Mouse (Mus musculus) heart, adult 2 months (tissue): Measurements from ENCODE around the gene Vmn1r183. TPM values are rescaled to one million over a fixed set of nuclear protein-coding genes. Genes with fewer than 3 reads are reported as not detected.

Source experiments
- DNase-seq, 2 experiments: peaks; one replicate each; pipeline ENCODE4 v3.0.0; 2021
- H3K27ac ChIP-seq: fragments of 200-600 bp; 2 replicates; pipeline ENCODE4 v1.8.1; 2022
- H3K27me3 ChIP-seq: fragments of 200-500 bp; 2 replicates; pipeline ENCODE4 v1.6.1; 2012; ENCODE audit warnings: mild to moderate bottlenecking, low read length, inconsistent platforms, mixed read lengths; ENCODE audit not compliant: control insufficient read depth, insufficient read depth
- H3K36me3 ChIP-seq: fragments of 200-500 bp; 2 replicates; pipeline ENCODE4 v1.6.1; 2012; ENCODE audit warnings: low read length, inconsistent platforms; ENCODE audit not compliant: control insufficient read depth, insufficient read depth
- H3K4me1 ChIP-seq: fragments of 200-500 bp; 2 replicates; pipeline ENCODE4 v1.6.1; 2011; ENCODE audit warnings: low read length; ENCODE audit not compliant: control insufficient read depth, insufficient read depth
- H3K4me3 ChIP-seq: fragments of 200-600 bp; 2 replicates; pipeline ENCODE4 v1.8.1; 2022
- H3K79me2 ChIP-seq: fragments of 200-500 bp; replicated peaks from 2 replicates; pipeline ENCODE4 v1.6.1; 2012; ENCODE audit warnings: mild to moderate bottlenecking, inconsistent platforms, low read length, moderate library complexity, mixed read lengths; ENCODE audit not compliant: control insufficient read depth, insufficient read depth
- H3K9ac ChIP-seq: fragments of 200-500 bp; 2 replicates; pipeline ENCODE4 v1.6.1; 2012; ENCODE audit warnings: low read depth, mild to moderate bottlenecking, control low read depth, inconsistent platforms, low read length, mixed read lengths
- CTCF ChIP-seq: fragments of 200-600 bp; IDR thresholded peaks from 2 replicates; pipeline ENCODE4 v1.8.1; 2022; ENCODE audit warnings: antibody characterized with exemption, mild to moderate bottlenecking, moderate library complexity
- EP300 ChIP-seq: fragments of 200-500 bp; IDR thresholded peaks from 2 replicates; pipeline ENCODE4 v1.6.1; 2011; ENCODE audit warnings: low read depth, low read length, control low read depth; ENCODE audit not compliant: insufficient read depth
- POLR2A ChIP-seq: fragments of 200-500 bp; IDR thresholded peaks from 2 replicates; pipeline ENCODE4 v1.6.1; 2011; ENCODE audit warnings: mild to moderate bottlenecking, low read depth, low read length, control low read depth; ENCODE audit not compliant: insufficient read depth
- WGBS: fragments of 180-500 bp; shearing (Covaris S2); methylation state at CpG from one replicate; pipeline ENCODE4 v1.1.7; 2018; 5-methylcytosine and 5-hydroxymethylcytosine counted together
- intact Hi-C: fragments of 180-260 bp; cut with DNase I; formaldehyde crosslinking; loops from one replicate; pipeline ENCODE4 v1.15.1; 2025
- polyA plus RNA-seq: library from polyadenylated mRNA; depleted of rRNA; stranded (reverse); fragments of >200 nt; gene quantifications from 2 replicates; pipeline ENCODE4 v1.2.3, GENCODE M21; 2012; rRNA removed
- total RNA-seq, 2 experiments: library from RNA; stranded (reverse); gene quantifications; 2 replicates each; pipeline ENCODE4 v1.2.3; 2021

Gene Vmn1r183
- total and polyA plus RNA-seq, 3 experiments = not detected

DNA sequence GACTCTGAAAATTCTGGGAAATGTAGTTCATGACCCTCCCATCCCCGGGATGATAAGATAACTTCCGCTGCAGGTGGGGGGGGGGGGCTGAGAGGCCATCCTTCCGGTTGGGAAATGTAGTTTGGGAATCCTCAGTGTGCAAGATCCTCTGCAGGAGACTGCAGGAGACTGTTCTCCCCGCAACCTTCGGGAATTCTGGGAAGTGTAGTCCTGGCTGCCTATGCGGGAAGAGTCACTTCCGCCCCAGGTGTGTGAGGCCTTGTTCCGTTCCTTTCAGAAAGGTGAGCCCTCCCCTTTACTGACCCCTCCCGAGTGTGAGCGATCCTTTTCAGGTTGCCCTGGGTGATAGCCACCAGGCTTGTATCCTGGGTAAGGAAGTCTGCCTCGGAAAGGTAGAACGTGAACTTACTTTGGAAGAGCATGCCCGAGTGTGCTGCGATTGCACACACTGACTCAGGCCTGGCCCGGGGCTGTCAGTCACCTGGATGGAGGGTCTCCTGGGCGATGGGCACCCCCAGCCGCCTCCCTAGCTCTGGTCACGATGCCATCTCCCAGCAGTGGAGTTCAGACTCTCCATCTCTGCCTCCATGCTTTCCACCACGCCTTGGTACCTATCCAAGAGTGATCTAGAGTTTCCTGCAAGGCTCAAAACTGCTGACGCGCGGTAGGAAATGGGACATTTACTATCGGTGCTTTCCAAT, 59.3 kb downstream of the Vmn1r183 start, which contains the start of gene Zfp112:
Gene Zfp112, plus strand, starts transcription at position 159 of the 701 bp plus-strand sequence.
- Histone ChIP-seq H3K27me3 (no peaks in the 10 kb centered on the region), H3K36me3 (no peaks in the 10 kb centered on the region), H3K4me1 (no peaks in the 10 kb centered on the region; the same call in 1 of the 2 replicates), H3K79me2 (no peaks in the 10 kb centered on the region), H3K27ac (peak within 1 kb of the TSS; percentile 84), H3K4me3 (peak within 1 kb of the TSS; percentile 89), H3K9ac (peak within 1 kb of the TSS; percentile 84)
- intact Hi-C loops = loop anchor here (1.0 to 5.0 kb wide), 3 partner anchors 22 to 142 kb away; partner anchors contain the start of genes Zfp108 and Zfp235
- peak; percentile 76 to 86 for DNase-seq
- under 1% methylated on average over 23 of the region's 23 CpGs for WGBS
- TF ChIP-seq CTCF = no peak
- TF ChIP-seq EP300 = no peak; the same call in 1 of the 2 replicates
- peak; percentile 30; the same call in 1 of the 2 replicates for TF ChIP-seq POLR2A

DNA sequence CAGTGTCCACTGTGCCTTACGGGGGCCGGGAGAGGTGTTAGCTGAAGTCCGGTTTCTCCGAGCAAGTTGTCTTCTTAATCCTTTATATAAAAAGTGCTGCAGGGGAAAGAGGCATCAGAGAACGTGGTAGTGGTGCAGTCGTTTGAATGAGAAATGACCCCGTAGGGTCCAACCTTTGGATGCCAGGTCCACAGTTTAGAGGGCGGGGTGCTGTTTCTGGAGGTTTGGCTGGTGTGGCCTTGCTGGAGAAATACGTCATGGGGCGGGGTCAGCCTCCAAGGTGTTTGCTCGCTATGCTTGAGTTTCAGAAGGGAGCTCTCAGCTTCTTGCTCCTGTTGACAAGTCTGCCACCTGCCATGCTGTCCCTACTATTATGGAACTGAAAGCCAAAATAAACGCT, 59.9 kb downstream of the Vmn1r183 start:
- TF ChIP-seq POLR2A (no peak), CTCF (no peak), EP300 (no peak)
- 10% methylated on average over 12 of the region's 12 CpGs for WGBS
- H3K79me2 ChIP-seq = no peaks in the 10 kb centered on the region
- H3K9ac ChIP-seq = peak overlapping the region; percentile 77
- no peaks in the 10 kb centered on the region for H3K36me3 ChIP-seq
- peak overlapping the region; percentile 84 for H3K27ac ChIP-seq
- peak; percentile 45 to 57 for DNase-seq
- intact Hi-C loops = loop anchor here (5.0 kb wide), 1 partner anchor 94 kb away; no protein-coding TSS in a partner anchor
- no peaks in the 10 kb centered on the region; the same call in 1 of the 2 replicates for H3K4me1 ChIP-seq
- no peaks in the 10 kb centered on the region for H3K27me3 ChIP-seq
- peak overlapping the region; percentile 89 for H3K4me3 ChIP-seq

Other genes starting within 250 kb of the Vmn1r183 start
- gene Vmn1r175, start 242.6 kb upstream of the Vmn1r183 start, total RNA-seq = not detected
- gene Vmn1r175, start 242.6 kb upstream of the Vmn1r183 start, polyA plus RNA-seq = not detected in 2 replicates
- not detected for gene Vmn1r176, start 215.9 kb upstream of the Vmn1r183 start, total RNA-seq
- not detected in 2 replicates for gene Vmn1r176, start 215.9 kb upstream of the Vmn1r183 start, polyA plus RNA-seq
- not detected for gene Vmn1r177, start 186.8 kb upstream of the Vmn1r183 start, total RNA-seq
- not detected in 2 replicates for gene Vmn1r177, start 186.8 kb upstream of the Vmn1r183 start, polyA plus RNA-seq
- gene Vmn1r178, start 161.2 kb upstream of the Vmn1r183 start, total RNA-seq = not detected
- not detected in 2 replicates for gene Vmn1r178, start 161.2 kb upstream of the Vmn1r183 start, polyA plus RNA-seq
- gene Vmn1r179, start 126.3 kb upstream of the Vmn1r183 start, total RNA-seq = not detected
- gene Vmn1r179, start 126.3 kb upstream of the Vmn1r183 start, polyA plus RNA-seq = not detected in 2 replicates
- not detected for gene Vmn1r180, start 102.6 kb upstream of the Vmn1r183 start, total RNA-seq
- gene Vmn1r180, start 102.6 kb upstream of the Vmn1r183 start, polyA plus RNA-seq = not detected in 2 replicates
- gene Vmn1r181, start 78.6 kb upstream of the Vmn1r183 start, total RNA-seq = not detected
- gene Vmn1r181, start 78.6 kb upstream of the Vmn1r183 start, polyA plus RNA-seq = not detected in 2 replicates
- gene V1rd19, start 51.6 kb upstream of the Vmn1r183 start, total RNA-seq = not detected
- gene V1rd19, start 51.6 kb upstream of the Vmn1r183 start, polyA plus RNA-seq = not detected in 2 replicates
- 10 to 100 TPM; 16.7 to 16.8 TPM for gene Zfp180, start 28.7 kb downstream of the Vmn1r183 start, total RNA-seq
- 7.7 and 11.3 TPM in 2 replicates for gene Zfp180, start 28.7 kb downstream of the Vmn1r183 start, polyA plus RNA-seq
- 1 to 10 TPM; 3.1 to 3.2 TPM for gene Zfp112, start 59.1 kb downstream of the Vmn1r183 start, total RNA-seq
- 1.8 and 3.5 TPM in 2 replicates for gene Zfp112, start 59.1 kb downstream of the Vmn1r183 start, polyA plus RNA-seq
- 1 to 10 TPM; 4.2 to 5.4 TPM for gene Zfp235, start 80.9 kb downstream of the Vmn1r183 start, total RNA-seq
- 3.1 and 5.5 TPM in 2 replicates for gene Zfp235, start 80.9 kb downstream of the Vmn1r183 start, polyA plus RNA-seq
- gene Zfp114, start 121.8 kb downstream of the Vmn1r183 start, total RNA-seq = under 1 TPM; 0.16 TPM
- gene Zfp114, start 121.8 kb downstream of the Vmn1r183 start, polyA plus RNA-seq = 0.06 and 0.10 TPM in 2 replicates
- gene Zfp111, start 158.2 kb downstream of the Vmn1r183 start, total RNA-seq = 1 to 10 TPM; 3.2 to 3.6 TPM
- gene Zfp111, start 158.2 kb downstream of the Vmn1r183 start, polyA plus RNA-seq = 1.1 and 1.6 TPM in 2 replicates
- 1 to 10 TPM; 1.8 to 2.1 TPM for gene Zfp109, start 184.3 kb downstream of the Vmn1r183 start, total RNA-seq
- gene Zfp109, start 184.3 kb downstream of the Vmn1r183 start, polyA plus RNA-seq = 0.80 and 1.5 TPM in 2 replicates
- 1 to 10 TPM; 1.4 to 1.8 TPM for gene Zfp108, start 201.5 kb downstream of the Vmn1r183 start, total RNA-seq
- 0.70 and 1.4 TPM in 2 replicates for gene Zfp108, start 201.5 kb downstream of the Vmn1r183 start, polyA plus RNA-seq
- gene Zfp93, start 217.2 kb downstream of the Vmn1r183 start, total RNA-seq = 1 to 10 TPM; 3.3 to 4.1 TPM
- gene Zfp93, start 217.2 kb downstream of the Vmn1r183 start, polyA plus RNA-seq = 1.7 and 2.9 TPM in 2 replicates
- gene Zfp61, start 248.0 kb downstream of the Vmn1r183 start, total RNA-seq = 1 to 10 TPM; 2.7 to 3.3 TPM
- gene Zfp61, start 248.0 kb downstream of the Vmn1r183 start, polyA plus RNA-seq = 2.7 and 5.3 TPM in 2 replicates